Mouse (Mus musculus) embryonic facial prominence, embryonic 13.5 days (tissue): Measurements from ENCODE around the gene Zfhx3. TPM values are rescaled to one million over a fixed set of nuclear protein-coding genes. Genes with fewer than 3 reads are reported as not detected.

Experiments
- ATAC-seq: fragments of 200-750 bp; cut with Nextera tagmentation; 2 replicates; pipeline ENCODE4 v1.8.0; 2017; ENCODE audit warnings: low read depth; ENCODE audit not compliant: insufficient number of reproducible peaks, insufficient read depth, low FRiP score, low TSS enrichment
- H3K27ac ChIP-seq: fragments of 300-500 bp; sonication (generic); 2 replicates; pipeline ENCODE4 v1.5.1; 2015; ENCODE audit warnings: moderate library complexity, mild to moderate bottlenecking, inconsistent platforms
- H3K27me3 ChIP-seq: fragments of 300-500 bp; sonication (generic); 2 replicates; pipeline ENCODE4 v1.6.1; 2015; ENCODE audit warnings: mild to moderate bottlenecking, inconsistent platforms
- H3K36me3 ChIP-seq: fragments of 300-500 bp; sonication (generic); 2 replicates; pipeline ENCODE4 v1.6.1; 2015; ENCODE audit warnings: mild to moderate bottlenecking, inconsistent platforms
- H3K4me1 ChIP-seq: fragments of 300-500 bp; sonication (generic); 2 replicates; pipeline ENCODE4 v1.6.1; 2015; ENCODE audit warnings: inconsistent platforms
- H3K4me2 ChIP-seq: fragments of 300-500 bp; sonication (generic); 2 replicates; pipeline ENCODE4 v1.6.1; 2015; ENCODE audit warnings: moderate library complexity, mild to moderate bottlenecking, inconsistent platforms
- H3K4me3 ChIP-seq: fragments of 300-500 bp; sonication (generic); 2 replicates; pipeline ENCODE4 v1.5.1; 2015; ENCODE audit warnings: mild to moderate bottlenecking, inconsistent platforms
- H3K9ac ChIP-seq: fragments of 300-500 bp; sonication (generic); 2 replicates; pipeline ENCODE4 v1.6.1; 2015; ENCODE audit warnings: mild to moderate bottlenecking, inconsistent platforms
- H3K9me3 ChIP-seq: fragments of 300-500 bp; sonication (generic); 2 replicates; pipeline ENCODE4 v1.6.1; 2016; ENCODE audit warnings: inconsistent platforms
- WGBS: fragments of 180-500 bp; shearing (Covaris S2); methylation state at CpG from one replicate; pipeline ENCODE4 v1.1.7; 2015; ENCODE audit warnings: mixed read lengths; 5-methylcytosine and 5-hydroxymethylcytosine counted together
- polyA plus RNA-seq: library from polyadenylated mRNA; unstranded; fragments of >200 nt; fragmentation: Nextera tagmentation; extraction: Ambion mirVana; gene quantifications from 2 replicates; pipeline ENCODE4 v1.2.1, GENCODE M21; 2015

Zfhx3 gene
- polyA plus RNA-seq, 1 experiment from 2014 or later: 29.9 TPM

DNA sequence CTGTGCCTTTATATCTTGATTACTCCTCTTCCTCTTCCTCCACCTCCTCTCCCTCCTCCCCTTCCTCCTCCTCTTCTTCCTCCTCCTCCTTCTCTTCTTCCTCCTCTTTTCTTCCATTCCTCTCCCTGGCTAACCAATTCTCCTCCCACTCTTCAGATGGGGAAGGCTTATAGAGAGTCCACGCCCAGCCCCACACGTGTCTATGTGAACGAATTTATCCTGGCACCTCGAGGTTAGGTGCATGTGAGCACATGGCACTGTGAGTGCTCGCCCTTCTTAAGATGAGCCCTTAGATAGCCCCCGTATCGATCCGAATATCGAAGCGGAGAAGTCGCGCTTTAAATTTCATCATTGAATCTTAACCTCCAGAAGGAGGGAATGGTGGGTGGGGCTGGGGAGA lies 359.2 kb downstream of the Zfhx3 start:
- no peak overlapping the region for H3K27ac ChIP-seq
- no peak overlapping the region for H3K9ac ChIP-seq
- H3K9me3 ChIP-seq: no peaks in the 10 kb centered on the region
- no peak overlapping the region for H3K4me3 ChIP-seq
- no peaks in the 10 kb centered on the region for H3K36me3 ChIP-seq
- 0 out of 2 replicates have a peak, but pooled peaks cover 11% of the 10 kb centered on the region for H3K4me1 ChIP-seq
- no peak for ATAC-seq
- 86% methylated on average over 12 of the region's 12 CpGs for WGBS
- H3K27me3 ChIP-seq: no peaks in the 10 kb centered on the region; the same call in 1 of the 2 replicates
- H3K4me2 ChIP-seq: no peak overlapping the region

DNA sequence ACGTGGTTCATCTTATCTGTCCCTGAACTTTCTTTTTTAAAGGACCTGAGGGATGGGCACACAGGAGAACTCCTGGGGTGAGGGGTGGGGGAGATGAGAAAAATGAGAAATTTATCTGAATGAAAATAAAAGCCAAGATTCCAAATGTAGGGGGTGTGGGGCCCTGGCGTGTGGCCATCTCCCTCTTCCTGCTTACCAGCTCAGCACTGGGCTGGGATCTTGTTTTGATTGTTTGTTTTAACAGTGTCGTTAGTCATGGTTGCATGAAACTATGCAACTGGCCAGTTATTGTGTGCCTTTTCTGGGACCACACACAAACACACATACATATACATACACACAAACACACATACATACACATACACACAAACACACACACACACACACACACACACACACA lies 362.9 kb downstream of the Zfhx3 start:
- Histone ChIP-seq H3K4me2 (no peak overlapping the region), H3K27ac (no peak overlapping the region), H3K9ac (no peak overlapping the region), H3K4me3 (no peak overlapping the region), H3K4me1 (peaks cover 19% of the 10 kb centered on the region; the same call in 1 of the 2 replicates), H3K27me3 (no peaks in the 10 kb centered on the region), H3K9me3 (no peaks in the 10 kb centered on the region), H3K36me3 (no peaks in the 10 kb centered on the region)
- 68% methylated on average over 3 of the region's 3 CpGs for WGBS
- ATAC-seq: no peak

DNA sequence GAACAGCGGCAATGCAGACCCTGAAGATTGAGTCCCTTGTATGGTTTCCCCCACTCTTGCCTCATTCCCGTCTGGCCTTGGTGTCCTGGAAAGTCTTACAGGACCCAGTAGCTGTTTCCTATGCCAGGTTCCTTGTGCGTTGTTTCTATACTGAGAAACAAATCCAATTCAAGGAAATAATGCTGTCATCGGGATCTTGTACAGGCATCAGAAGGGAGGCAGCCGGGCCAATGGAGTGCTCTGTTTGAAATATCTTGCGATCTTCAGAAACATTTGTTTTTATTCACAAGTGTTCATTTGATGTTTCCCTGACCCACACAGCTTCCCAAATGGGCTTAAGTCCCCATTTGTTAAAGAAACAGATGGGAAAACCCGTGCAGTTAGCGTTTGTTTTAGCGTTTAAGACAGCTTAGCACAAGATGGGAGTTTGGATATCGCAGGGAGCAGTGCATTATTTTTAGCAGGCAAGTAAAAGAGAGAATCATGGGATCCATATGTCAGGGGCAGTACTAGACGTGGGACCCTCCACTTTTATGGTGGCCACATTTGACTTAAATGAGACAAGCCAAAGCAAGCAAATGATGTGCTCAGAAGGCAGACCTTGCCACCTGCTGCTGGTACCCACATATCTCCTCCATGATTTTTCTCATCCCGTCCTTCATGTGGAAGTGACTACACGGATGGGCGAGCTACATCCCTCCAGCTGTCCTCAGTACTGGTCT lies 367.2 kb downstream of the Zfhx3 start:
- WGBS: 57% methylated on average over 14 of the region's 14 CpGs
- Histone ChIP-seq H3K9me3 (no peaks in the 10 kb centered on the region), H3K4me1 (peaks cover 13% of the 10 kb centered on the region), H3K4me2 (peak overlapping the region; percentile 7; the same call in 1 of the 2 replicates), H3K4me3 (no peak overlapping the region), H3K27me3 (no peaks in the 10 kb centered on the region), H3K9ac (no peak overlapping the region), H3K36me3 (no peaks in the 10 kb centered on the region), H3K27ac (no peak overlapping the region)
- no peak for ATAC-seq

DNA sequence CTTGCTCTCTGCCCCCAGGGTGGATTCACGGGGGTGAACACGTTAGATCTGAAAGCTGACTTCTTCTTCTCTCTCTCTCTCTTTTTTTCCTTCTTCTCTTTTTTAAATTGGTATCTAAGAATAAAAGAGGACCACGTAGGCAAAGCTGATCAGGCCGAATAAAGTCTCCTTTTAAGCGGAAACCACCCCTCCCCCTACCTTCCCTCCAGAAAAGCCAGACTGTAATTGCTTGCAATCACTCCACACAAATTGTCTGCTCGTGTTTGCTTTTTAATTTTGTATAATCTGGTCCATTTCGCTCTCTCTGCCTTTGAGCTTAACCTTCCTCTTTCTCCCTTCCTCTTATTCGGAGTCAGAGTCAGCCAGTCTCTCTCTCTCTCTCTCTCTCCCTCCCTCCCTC lies 372.6 kb downstream of the Zfhx3 start:
- Histone ChIP-seq H3K27me3 (no peaks in the 10 kb centered on the region), H3K4me2 (peak overlapping the region; percentile 26; the same call in 1 of the 2 replicates), H3K36me3 (no peaks in the 10 kb centered on the region), H3K9me3 (no peaks in the 10 kb centered on the region), H3K4me1 (peaks cover 10% of the 10 kb centered on the region), H3K4me3 (no peak overlapping the region), H3K9ac (no peak overlapping the region), H3K27ac (no peak overlapping the region)
- WGBS: 9% methylated on average over 8 of the region's 8 CpGs
- ATAC-seq: no peak

DNA sequence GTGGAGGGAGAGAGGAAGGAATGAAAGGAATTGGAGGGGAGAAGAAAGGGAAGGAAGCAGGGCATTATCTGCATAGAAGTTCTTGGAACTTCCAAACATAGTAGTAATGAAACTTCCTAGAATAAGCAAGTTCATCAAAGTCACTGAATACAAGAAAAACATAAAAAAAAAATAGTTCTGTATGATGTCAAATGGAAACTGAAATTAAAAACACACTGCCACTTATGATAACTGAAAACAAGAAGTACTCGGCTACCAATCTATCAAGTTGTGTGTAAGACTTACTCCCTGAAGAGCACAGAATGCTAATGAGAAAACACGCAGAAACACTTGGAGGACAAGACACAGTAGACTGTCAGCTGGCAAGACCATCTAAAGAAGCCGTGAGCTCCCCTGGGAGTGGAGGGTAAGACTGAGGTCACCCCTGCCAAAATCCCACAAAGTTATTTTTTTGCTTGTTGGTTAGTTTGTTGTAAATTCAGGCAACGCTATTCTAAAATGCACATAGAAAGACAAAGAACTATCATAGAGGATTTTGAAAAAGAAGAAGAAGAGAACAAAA lies 375.2 kb downstream of the Zfhx3 start:
- Histone ChIP-seq H3K27me3 (no peaks in the 10 kb centered on the region), H3K4me3 (no peak overlapping the region), H3K9me3 (no peaks in the 10 kb centered on the region), H3K4me2 (no peak overlapping the region), H3K9ac (no peak overlapping the region), H3K27ac (no peak overlapping the region), H3K36me3 (no peaks in the 10 kb centered on the region), H3K4me1 (peaks cover 10% of the 10 kb centered on the region)
- ATAC-seq: no peak
- 64% methylated on average over 4 of the region's 4 CpGs for WGBS

DNA sequence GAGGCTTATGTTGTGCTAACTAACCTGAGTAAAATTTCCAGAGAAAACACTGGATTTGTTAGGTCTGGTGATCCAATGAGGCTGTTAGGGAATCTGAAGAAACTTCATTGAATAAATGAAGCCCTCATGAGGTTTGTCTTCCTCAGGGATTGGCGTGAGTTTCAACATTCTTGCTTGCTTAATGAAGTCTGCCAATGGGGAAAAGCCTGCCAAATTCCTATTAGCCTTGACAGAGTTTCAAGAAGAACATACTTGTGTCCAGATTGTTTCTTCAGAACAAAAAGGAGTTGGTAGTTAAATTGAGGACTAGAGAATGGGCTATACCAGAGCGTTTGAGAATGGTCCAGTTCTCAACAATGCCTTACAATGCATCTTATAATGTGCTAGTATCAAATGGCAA lies 385.3 kb downstream of the Zfhx3 start:
- no peaks in the 10 kb centered on the region for H3K4me1 ChIP-seq
- WGBS: 80% methylated on average over 2 of the region's 2 CpGs

DNA sequence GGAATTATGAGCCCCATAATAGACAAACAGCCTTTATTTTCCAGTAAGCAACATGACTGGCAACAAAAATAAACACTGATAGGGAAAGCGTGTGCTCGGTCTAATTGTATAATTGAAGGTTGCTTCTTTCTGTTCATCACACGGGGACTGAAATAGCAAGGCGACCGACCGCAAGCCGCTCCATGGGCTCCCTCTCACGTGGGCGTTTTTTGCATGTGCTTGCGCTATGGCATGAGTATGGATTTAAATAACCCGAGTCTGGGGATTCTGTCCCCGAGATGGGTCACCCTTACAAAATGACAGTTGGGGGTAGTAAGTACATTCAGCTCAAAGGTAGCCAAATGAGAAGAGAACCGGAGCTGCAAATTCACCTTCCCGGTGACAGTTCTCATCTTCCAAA lies 405.9 kb downstream of the Zfhx3 start:
- Histone ChIP-seq H3K4me2 (no peak overlapping the region), H3K27ac (no peak overlapping the region), H3K36me3 (no peaks in the 10 kb centered on the region), H3K27me3 (no peaks in the 10 kb centered on the region), H3K9ac (no peak overlapping the region), H3K9me3 (no peaks in the 10 kb centered on the region), H3K4me3 (no peak overlapping the region), H3K4me1 (no peaks in the 10 kb centered on the region)
- no peak for ATAC-seq
- 80% methylated on average over 14 of the region's 14 CpGs for WGBS

More for the DNA sequence above, 385.3 kb downstream of the Zfhx3 start:
- H3K27ac ChIP-seq: no peak overlapping the region
- H3K27me3 ChIP-seq: no peaks in the 10 kb centered on the region
- H3K4me3 ChIP-seq: no peak overlapping the region
- no peak overlapping the region for H3K9ac ChIP-seq
- no peak for ATAC-seq
- no peaks in the 10 kb centered on the region for H3K9me3 ChIP-seq
- H3K4me2 ChIP-seq: no peak overlapping the region
- no peaks in the 10 kb centered on the region for H3K36me3 ChIP-seq

DNA sequence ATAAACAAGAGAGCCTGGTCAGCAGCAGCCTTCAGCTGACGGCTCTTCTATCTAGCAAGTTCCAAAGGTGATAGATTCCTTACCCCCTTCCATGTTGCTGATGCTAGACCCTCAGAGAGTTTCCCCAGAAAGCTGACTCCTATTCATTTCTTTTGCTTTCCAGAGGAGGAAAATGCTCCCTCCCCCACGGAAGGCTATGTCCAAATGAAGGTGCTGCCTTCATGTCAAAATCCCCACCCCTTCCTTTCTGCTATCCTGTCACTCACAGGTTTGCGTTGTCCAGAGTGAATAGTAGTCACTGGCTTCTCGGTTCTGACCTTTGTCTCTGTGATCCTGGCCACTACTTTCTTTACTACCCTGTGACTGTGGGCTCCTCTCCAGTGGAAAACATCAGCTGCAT lies 406.3 kb downstream of the Zfhx3 start:
- WGBS: 74% methylated on average over 4 of the region's 4 CpGs
- Histone ChIP-seq H3K4me3 (no peak overlapping the region), H3K27ac (no peak overlapping the region), H3K9me3 (no peaks in the 10 kb centered on the region), H3K36me3 (no peaks in the 10 kb centered on the region), H3K27me3 (no peaks in the 10 kb centered on the region), H3K4me1 (no peaks in the 10 kb centered on the region), H3K4me2 (no peak overlapping the region), H3K9ac (no peak overlapping the region)
- no peak for ATAC-seq

DNA sequence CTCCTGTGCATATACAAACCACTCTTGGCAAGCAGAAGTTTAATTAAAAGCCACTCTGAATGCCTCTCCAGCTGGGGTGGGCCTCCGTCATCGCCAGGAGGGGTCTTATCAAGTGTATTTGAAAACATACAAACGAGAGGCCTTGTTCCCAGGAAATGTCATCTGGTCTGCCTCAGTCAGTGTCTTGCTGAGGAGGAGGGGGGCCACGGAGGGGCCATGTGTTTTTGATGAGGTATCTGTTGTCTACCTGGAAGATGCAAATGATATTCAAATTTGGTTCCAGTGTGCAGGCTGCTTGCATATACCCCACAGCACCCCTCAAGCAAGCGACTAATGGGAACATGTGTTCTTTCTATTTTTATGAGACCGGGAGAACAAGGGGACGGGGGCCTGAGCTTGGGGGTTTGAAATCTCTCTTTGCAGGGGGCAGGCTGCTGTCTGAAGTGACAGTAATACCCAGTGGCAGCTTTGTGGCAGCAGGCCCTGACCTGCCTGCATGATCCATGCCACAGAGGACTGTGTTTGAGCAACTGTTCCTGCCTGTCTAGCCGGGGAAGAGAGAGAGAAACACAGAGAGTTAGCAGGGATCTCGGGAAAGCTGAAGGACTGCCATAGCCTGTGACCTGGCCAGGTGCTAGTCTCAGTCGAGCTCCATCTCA lies 412.8 kb downstream of the Zfhx3 start:
- H3K4me3 ChIP-seq: no peak overlapping the region
- no peak overlapping the region; the same call in 1 of the 2 replicates for H3K27ac ChIP-seq
- H3K27me3 ChIP-seq: no peaks in the 10 kb centered on the region
- no peak; the same call in 1 of the 2 replicates for ATAC-seq
- no peaks in the 10 kb centered on the region for H3K9me3 ChIP-seq
- WGBS: 35% methylated on average over 10 of the region's 10 CpGs
- H3K9ac ChIP-seq: no peak overlapping the region
- no peaks in the 10 kb centered on the region for H3K36me3 ChIP-seq
- H3K4me2 ChIP-seq: 0 out of 2 replicates have a peak overlapping the region, but pooled peaks have one; percentile 2
- H3K4me1 ChIP-seq: peaks cover 12% of the 10 kb centered on the region

DNA sequence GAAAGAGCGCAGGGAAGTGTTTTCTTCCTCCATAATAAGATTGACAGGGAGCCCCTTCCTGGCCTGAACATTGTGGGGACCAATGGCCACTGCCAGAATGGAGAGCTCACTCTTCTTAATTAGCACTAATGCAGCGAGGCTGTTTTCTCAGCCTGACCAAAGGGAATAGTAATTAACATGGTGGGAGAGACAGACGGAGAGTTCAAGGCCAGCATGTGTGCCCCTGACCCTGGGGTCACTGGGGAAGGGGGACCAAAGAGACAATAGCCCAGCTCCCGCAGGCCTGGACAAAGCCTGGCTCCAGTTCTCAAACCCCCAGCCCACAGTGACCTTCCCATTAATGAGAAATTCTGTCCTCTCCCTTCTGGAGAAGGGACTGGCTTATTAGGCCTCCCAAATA lies 419.0 kb downstream of the Zfhx3 start:
- no peaks in the 10 kb centered on the region for H3K9me3 ChIP-seq
- no peak overlapping the region for H3K27ac ChIP-seq
- H3K36me3 ChIP-seq: no peaks in the 10 kb centered on the region
- no peaks in the 10 kb centered on the region; the same call in 1 of the 2 replicates for H3K27me3 ChIP-seq
- H3K4me3 ChIP-seq: no peak overlapping the region
- no peak overlapping the region for H3K4me2 ChIP-seq
- no peak overlapping the region for H3K9ac ChIP-seq
- WGBS: 44% methylated on average over 4 of the region's 4 CpGs
- H3K4me1 ChIP-seq: no peaks in the 10 kb centered on the region
- ATAC-seq: no peak

DNA sequence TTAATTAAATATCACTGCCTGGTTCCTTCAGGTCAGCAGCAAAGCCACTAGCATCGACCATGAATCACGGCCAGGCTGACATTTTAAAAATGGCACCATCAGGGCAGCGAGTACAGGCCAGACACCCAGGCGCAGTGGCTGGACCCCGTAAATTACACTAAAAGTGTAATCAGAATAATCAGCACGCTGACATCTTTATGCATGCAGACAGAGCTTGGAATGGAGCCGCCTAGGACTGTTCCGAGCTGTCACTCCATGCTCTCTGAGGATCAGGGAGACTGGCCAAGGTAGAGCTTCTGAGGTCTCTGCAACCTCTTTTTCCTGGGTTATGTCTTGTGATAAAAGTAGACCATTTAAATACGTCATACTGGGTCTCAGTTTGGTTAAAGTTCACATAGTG lies 420.0 kb downstream of the Zfhx3 start:
- Histone ChIP-seq H3K9me3 (no peaks in the 10 kb centered on the region), H3K27ac (no peak overlapping the region), H3K4me3 (no peak overlapping the region), H3K4me1 (no peaks in the 10 kb centered on the region), H3K9ac (no peak overlapping the region), H3K4me2 (no peak overlapping the region), H3K27me3 (no peaks in the 10 kb centered on the region; the same call in 1 of the 2 replicates), H3K36me3 (no peaks in the 10 kb centered on the region)
- WGBS: 90% methylated on average over 9 of the region's 9 CpGs
- no peak for ATAC-seq

DNA sequence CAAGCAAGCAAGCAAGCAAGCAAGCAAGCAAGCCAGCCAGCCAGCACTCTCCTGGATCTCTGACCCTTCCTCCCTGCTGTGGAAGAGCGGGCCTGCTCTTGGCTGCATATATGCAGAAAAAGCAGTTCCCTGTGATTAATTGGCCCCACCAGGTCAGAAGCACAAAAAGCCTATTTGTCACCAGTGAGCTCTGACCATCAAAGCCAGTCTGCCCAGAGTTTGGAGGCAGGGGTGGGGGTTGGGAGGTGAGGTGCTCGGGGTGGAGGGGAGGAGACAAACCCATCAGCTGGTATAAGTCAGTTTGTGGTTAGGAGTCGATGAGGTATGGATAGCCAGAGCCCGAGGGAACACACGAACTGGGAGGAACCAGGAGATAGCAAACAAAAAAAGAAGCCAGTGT lies 421.0 kb downstream of the Zfhx3 start:
- Histone ChIP-seq H3K27me3 (no peaks in the 10 kb centered on the region; the same call in 1 of the 2 replicates), H3K9ac (no peak overlapping the region), H3K36me3 (no peaks in the 10 kb centered on the region), H3K4me2 (no peak overlapping the region), H3K27ac (no peak overlapping the region), H3K9me3 (no peaks in the 10 kb centered on the region), H3K4me1 (no peaks in the 10 kb centered on the region), H3K4me3 (no peak overlapping the region)
- ATAC-seq: no peak
- 28% methylated on average over 5 of the region's 5 CpGs for WGBS
